Mouse (Mus musculus) ES-Bruce4 (cell line): ENCODE measurements at regions not wholly inside any gene's neighbourhood (a gene's known extent, or its start where the extent isn't known, plus 50 kb on each side); places are given as distances from the start of the nearest gene placed in this dataset.

Experiments
- CTCF ChIP-seq: IDR thresholded peaks from one replicate; pipeline ENCODE4 v1.8.1; 2011; ENCODE audit warnings: low read depth, low read length
- EP300 ChIP-seq: IDR thresholded peaks from 2 replicates; pipeline ENCODE4 v1.6.1; 2011; ENCODE audit warnings: low read depth, low read length; ENCODE audit not compliant: insufficient read depth
- POLR2A ChIP-seq: IDR thresholded peaks from one replicate; pipeline ENCODE4 v1.8.1; 2011; ENCODE audit warnings: low read length; ENCODE audit not compliant: insufficient read depth

DNA sequence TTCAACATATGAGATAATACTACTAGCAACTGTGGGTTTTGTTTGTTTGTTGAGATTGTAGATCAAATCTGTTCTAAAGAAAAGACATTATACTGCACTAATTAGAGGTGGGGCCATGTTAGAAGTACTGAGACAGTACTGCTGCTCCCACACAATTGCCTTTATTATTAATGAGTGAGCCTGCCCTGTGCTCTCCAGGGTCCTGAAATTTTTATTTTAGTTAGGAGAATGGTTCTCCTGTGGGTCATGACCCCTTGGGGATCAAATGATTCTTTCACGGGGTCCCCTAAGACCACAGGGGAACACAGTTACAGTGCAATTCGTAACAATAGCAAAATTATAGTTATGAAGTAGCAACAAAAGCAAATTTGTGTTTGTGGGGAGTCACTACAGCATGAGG lies 268.8 kb downstream of the Gm9195 start:
- TF ChIP-seq CTCF = no peak
- TF ChIP-seq EP300 = no peak
- TF ChIP-seq POLR2A = no peak
